ENCODE assay signal across 8 mouse cellular contexts in the genomic region with DNA sequence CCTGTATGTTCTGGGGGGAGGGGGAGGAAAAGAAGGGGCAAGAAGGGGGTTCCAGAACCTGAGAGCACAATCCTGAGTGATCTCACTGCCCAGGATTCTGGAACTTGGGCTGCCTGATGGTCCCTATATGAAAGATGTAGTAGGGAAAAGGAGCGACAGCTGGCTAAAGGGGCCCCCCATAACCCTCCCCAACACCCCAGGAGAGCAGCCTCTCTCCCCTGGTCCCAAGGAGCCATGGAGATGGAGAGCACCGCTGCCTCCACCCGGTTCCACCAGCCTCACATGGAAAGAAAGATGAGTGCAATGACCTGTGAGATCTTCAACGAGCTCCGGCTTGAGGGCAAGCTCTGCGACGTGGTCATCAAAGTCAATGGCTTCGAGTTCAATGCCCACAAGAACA. TPM values are rescaled to one million over a fixed set of nuclear protein-coding genes. Genes with fewer than 3 reads are reported as not detected.
DNase-seq lines count a peak whose midpoint lies in the region; ATAC-seq and TF ChIP-seq lines count a peak whose summit lies in the region.

Gene Nt5c3b (minus strand): TSS at position 12 of the 400 bp plus-strand sequence.
Gene Klhl10 (plus strand): TSS at position 121 of the 400 bp plus-strand sequence.

- DNase-seq in heart, postnatal 25 days (ENCODE audit: low spot score), result no peak
- DNase-seq in MEL (ENCODE audit: low read depth, low spot score), result no peak
- no peak for DNase-seq in hindbrain, embryonic 11.5 days (ENCODE audit: low spot score)
- peak; percentile 79 for DNase-seq in midbrain, embryonic 11.5 days (ENCODE audit: low spot score, missing footprints)
- DNase-seq in spleen, postnatal 14 days (ENCODE audit: low spot score in 2 of 2), result no peak
- DNase-seq in urinary bladder, adult 2 months (ENCODE audit: low spot score), result no peak
- no peak for DNase-seq in adrenal gland, postnatal 36 days

- peaks cover 5% of the 10 kb centered on the region; the same call in 1 of the 2 replicates for H3K79me2 ChIP-seq in MEL (ENCODE audit: control insufficient read depth, insufficient read depth, low read length, poor library complexity)

- TF ChIP-seq EP300 in MEL (IDR thresholded peaks at IDR 0.05; ENCODE audit: low read depth in 1 of 2, low read length in 2 of 2), result no peak

- TF ChIP-seq RAD21 in MEL (IDR thresholded peaks at IDR 0.05; ENCODE audit: low read depth, low read length), result no peak

- no peaks in the 10 kb centered on the region for H3K9me3 ChIP-seq in heart, embryonic 14.5 days (ENCODE audit: control insufficient read depth, low read length)
- no peaks in the 10 kb centered on the region for H3K9me3 ChIP-seq in MEL (replicated peaks; ENCODE audit: insufficient read depth, low read length)
- H3K9me3 ChIP-seq in hindbrain, embryonic 11.5 days (ENCODE audit: control insufficient read depth, low read length), result no peaks in the 10 kb centered on the region
- no peaks in the 10 kb centered on the region for H3K9me3 ChIP-seq in midbrain, embryonic 11.5 days (ENCODE audit: control insufficient read depth, low read length)

- ATAC-seq in heart, embryonic 14.5 days (ENCODE audit: insufficient number of reproducible peaks, insufficient read depth, low FRiP score, low read depth), result no peak
- no peak for ATAC-seq in hindbrain, embryonic 11.5 days (ENCODE audit: low FRiP score)
- ATAC-seq in midbrain, embryonic 11.5 days (ENCODE audit: low FRiP score), result no peak

- peaks cover 3 to 9% of the 10 kb centered on the region in 2 experiments for H3K4me1 ChIP-seq in heart, embryonic 14.5 days (ENCODE audit: control insufficient read depth in 2 of 2, insufficient read depth in 2 of 2, low read length in 2 of 2)
- H3K4me1 ChIP-seq in MEL (ENCODE audit: control insufficient read depth in 1 of 2, insufficient read depth in 2 of 2, low read length in 2 of 2), result peaks cover 2 to 12% of the 10 kb centered on the region in 2 experiments; a peak in 3 of 4 replicates
- H3K4me1 ChIP-seq in hindbrain, embryonic 11.5 days (replicated peaks; ENCODE audit: control insufficient read depth, insufficient read depth, low read length), result 0 out of 2 replicates have a peak, but pooled peaks cover 2% of the 10 kb centered on the region
- peaks cover 7% of the 10 kb centered on the region for H3K4me1 ChIP-seq in midbrain, embryonic 11.5 days (ENCODE audit: control insufficient read depth, insufficient read depth, low read length)

- no peaks in the 10 kb centered on the region for H3K27me3 ChIP-seq in heart, embryonic 14.5 days (ENCODE audit: control insufficient read depth, insufficient read depth, low read length)
- H3K27me3 ChIP-seq in MEL (ENCODE audit: control insufficient read depth in 1 of 2, insufficient read depth in 2 of 2, low read length in 2 of 2), result no peaks in the 10 kb centered on the region
- no peaks in the 10 kb centered on the region for H3K27me3 ChIP-seq in hindbrain, embryonic 11.5 days (ENCODE audit: control insufficient read depth, insufficient read depth, low read length)
- no peaks in the 10 kb centered on the region for H3K27me3 ChIP-seq in midbrain, embryonic 11.5 days (ENCODE audit: control insufficient read depth, insufficient read depth, low read length)

- no peak for TF ChIP-seq POLR2A in MEL (IDR thresholded peaks at IDR 0.05; ENCODE audit: control insufficient read depth in 1 of 2, insufficient read depth in 1 of 2, low read depth in 1 of 2, low read length in 2 of 2, poor library complexity in 1 of 2)

- H3K27ac ChIP-seq in heart, embryonic 14.5 days (replicated peaks in 1 of 2; ENCODE audit: control insufficient read depth in 1 of 2, insufficient read depth in 1 of 2, low read depth in 2 of 2, low read length in 2 of 2), result peak within 1 kb of the TSS; percentile 20 to 73; a peak in 2 of 4 replicates
- peak within 1 kb of the TSS; percentile 16 for H3K27ac ChIP-seq in MEL (ENCODE audit: control insufficient read depth, low read depth, low read length)
- peak within 1 kb of the TSS; percentile 39; the same call in 1 of the 2 replicates for H3K27ac ChIP-seq in hindbrain, embryonic 11.5 days (ENCODE audit: low read depth, low read length)
- H3K27ac ChIP-seq in midbrain, embryonic 11.5 days (ENCODE audit: low read depth, low read length), result no peak within 1 kb of the TSS; the same call in 1 of the 2 replicates

- H3K36me3 ChIP-seq in heart, embryonic 14.5 days (ENCODE audit: control insufficient read depth, insufficient read depth, low read length), result peaks cover 10% of the 10 kb centered on the region
- H3K36me3 ChIP-seq in MEL (ENCODE audit: control insufficient read depth in 1 of 2, insufficient read depth in 2 of 2, low read length in 2 of 2), result peaks cover 0 to 9% of the 10 kb centered on the region in 2 experiments; a peak in 2 of 4 replicates
- no peaks in the 10 kb centered on the region for H3K36me3 ChIP-seq in hindbrain, embryonic 11.5 days (ENCODE audit: control insufficient read depth, insufficient read depth, low read length)
- 0 out of 2 replicates have a peak, but pooled peaks cover 2% of the 10 kb centered on the region for H3K36me3 ChIP-seq in midbrain, embryonic 11.5 days (ENCODE audit: control insufficient read depth, insufficient read depth, low read length)

- peak within 1 kb of the TSS; percentile 79 for H3K4me2 ChIP-seq in heart, embryonic 14.5 days (ENCODE audit: low read length)
- H3K4me2 ChIP-seq in hindbrain, embryonic 11.5 days (replicated peaks; ENCODE audit: low read depth, low read length), result peak within 1 kb of the TSS; percentile 94
- peak within 1 kb of the TSS; percentile 64 for H3K4me2 ChIP-seq in midbrain, embryonic 11.5 days

- peak within 1 kb of the TSS; percentile 94 for H3K9ac ChIP-seq in heart, embryonic 14.5 days (ENCODE audit: low read length)
- peak within 1 kb of the TSS; percentile 77 for H3K9ac ChIP-seq in MEL (ENCODE audit: control insufficient read depth, low read depth, low read length, poor library complexity, severe bottlenecking)
- H3K9ac ChIP-seq in hindbrain, embryonic 11.5 days (ENCODE audit: low read depth, low read length), result peak within 1 kb of the TSS; percentile 94
- H3K9ac ChIP-seq in midbrain, embryonic 11.5 days (ENCODE audit: low read length), result peak within 1 kb of the TSS; percentile 83

- peak within 1 kb of the TSS; percentile 77 to 89 for H3K4me3 ChIP-seq in heart, embryonic 14.5 days (ENCODE audit: control insufficient read depth in 1 of 2, insufficient read depth in 1 of 2, low read depth in 1 of 2, low read length in 2 of 2)
- H3K4me3 ChIP-seq in MEL (ENCODE audit: control insufficient read depth in 1 of 2, insufficient read depth in 1 of 2, low read depth in 2 of 2, low read length in 2 of 2), result peak within 1 kb of the TSS; percentile 73 to 81
- peak within 1 kb of the TSS; percentile 78 for H3K4me3 ChIP-seq in hindbrain, embryonic 11.5 days (ENCODE audit: low read depth, low read length)
- H3K4me3 ChIP-seq in midbrain, embryonic 11.5 days (ENCODE audit: low read depth, low read length), result peak within 1 kb of the TSS; percentile 57

- intact Hi-C loops in heart, postnatal 25 days (cut with DNase I), result no loop called here

- WGBS in heart, embryonic 14.5 days, result 82% methylated on average over 8 of the region's 8 CpGs
- WGBS in hindbrain, embryonic 11.5 days, result 86% methylated on average over 8 of the region's 8 CpGs
- WGBS in midbrain, embryonic 11.5 days, result 86% methylated on average over 8 of the region's 8 CpGs

- no peak for TF ChIP-seq CTCF in MEL (IDR thresholded peaks at IDR 0.05 in 2 of 3, conservative IDR thresholded peaks at IDR 0.05 in 1 of 3; ENCODE audit: control insufficient read depth in 1 of 3, insufficient read depth in 1 of 3, low read depth in 2 of 3, low read length in 3 of 3, poor library complexity in 1 of 3, severe bottlenecking in 1 of 3)

TF ChIP-seq in MEL, 35 proteins besides CTCF, POLR2A, EP300 and RAD21 (continues in another document):
- TF ChIP-seq MAZ (IDR thresholded peaks at IDR 0.05; ENCODE audit: low read depth, low read length) (no peak), HCFC1 (IDR thresholded peaks at IDR 0.05; ENCODE audit: low read depth, low read length) (no peak), GATA1 (IDR thresholded peaks at IDR 0.05; ENCODE audit: low read depth, low read length) (no peak), ZC3H11A (IDR thresholded peaks at IDR 0.05; ENCODE audit: low read depth, low read length) (no peak), E2F4 (IDR thresholded peaks at IDR 0.05; ENCODE audit: borderline replicate concordance, low read depth, low read length) (no peak), TBP (IDR thresholded peaks at IDR 0.05; ENCODE audit: low read depth, low read length) (no peak), ZMIZ1 (IDR thresholded peaks at IDR 0.05; ENCODE audit: low read depth, low read length) (no peak), MXI1 (IDR thresholded peaks at IDR 0.05; ENCODE audit: low read depth, low read length) (no peak), MEF2A (IDR thresholded peaks at IDR 0.05; ENCODE audit: extremely low read depth, insufficient replicate concordance, low read depth, low read length, poor library complexity, severe bottlenecking) (no peak), BHLHE40 (IDR thresholded peaks at IDR 0.05; ENCODE audit: borderline replicate concordance, low read depth, low read length) (no peak), POLR2AphosphoS2 (IDR thresholded peaks at IDR 0.05; ENCODE audit: low read length) (no peak)

RNA-seq across cellular contexts. Expression of gene Nt5c3b, which starts in this region (rescaled TPM):
- polyA plus RNA-seq in heart, embryonic 14.5 days (2014; fragmentation: Nextera tagmentation; extraction: Ambion mirVana), result 95.8 and 102 TPM in 2 replicates
- total RNA-seq in heart, postnatal 25 days (2021), result 10 to 100 TPM; 30.2 to 33.3 TPM
- 58.0 and 61.3 TPM in 2 replicates for total RNA-seq in MEL (2012; rRNA removed)
- 100 to 1,000 TPM in 1 of 2 experiments, 10 to 100 TPM in 1; 79.2 to 287 TPM for polyA plus RNA-seq in MEL (2012; ENCODE audit: insufficient read depth in 1 of 2, insufficient read length in 2 of 2, low read depth in 1 of 2, low replicate concordance in 2 of 2, missing spikeins in 1 of 2)
- polyA plus RNA-seq in hindbrain, embryonic 11.5 days (2014; fragmentation: Nextera tagmentation; extraction: Ambion mirVana), result 92.6 and 96.0 TPM in 2 replicates
- polyA plus RNA-seq in midbrain, embryonic 11.5 days (2014; fragmentation: Nextera tagmentation; extraction: Ambion mirVana), result 88.9 and 91.6 TPM in 2 replicates
- 128 and 134 TPM in 2 replicates for polyA plus RNA-seq in urinary bladder, adult 2 months (2012; rRNA removed)
- 10 to 100 TPM; 53.8 to 58.2 TPM for total RNA-seq in adrenal gland, postnatal 36 days (2021)

RNA-seq across cellular contexts. Expression of gene Klhl10, which starts in this region (rescaled TPM):
- polyA plus RNA-seq in heart, embryonic 14.5 days (2014; fragmentation: Nextera tagmentation; extraction: Ambion mirVana), result 0.36 and 0.44 TPM in 2 replicates
- under 1 TPM; 0.88 to 0.92 TPM for total RNA-seq in heart, postnatal 25 days (2021)
- 0.56 and 0.65 TPM in 2 replicates for total RNA-seq in MEL (2012; rRNA removed)
- polyA plus RNA-seq in MEL (2012; ENCODE audit: insufficient read depth in 1 of 2, insufficient read length in 2 of 2, low read depth in 1 of 2, low replicate concordance in 2 of 2, missing spikeins in 1 of 2), result under 1 TPM in 1 of 2 experiments, not detected in 1; 0.81 TPM
- 0.66 and 0.68 TPM in 2 replicates for polyA plus RNA-seq in hindbrain, embryonic 11.5 days (2014; fragmentation: Nextera tagmentation; extraction: Ambion mirVana)
- polyA plus RNA-seq in midbrain, embryonic 11.5 days (2014; fragmentation: Nextera tagmentation; extraction: Ambion mirVana), result 0.44 and 0.61 TPM in 2 replicates
- polyA plus RNA-seq in urinary bladder, adult 2 months (2012; rRNA removed), result 1.3 and 1.4 TPM in 2 replicates
- 1 to 10 TPM in 1 of 2 experiments, under 1 TPM in 1; 0.63 to 1.2 TPM for total RNA-seq in adrenal gland, postnatal 36 days (2021)
